Mouse (Mus musculus) stomach, postnatal 0 days (tissue): Measurements from ENCODE around the gene Cd5. TPM values are rescaled to one million over a fixed set of nuclear protein-coding genes. Genes with fewer than 3 reads are reported as not detected.

Source experiments
- ATAC-seq: fragments of 200-750 bp; cut with Nextera tagmentation; 2 replicates; pipeline ENCODE4 v1.8.0; 2017; ENCODE audit not compliant: low FRiP score, low TSS enrichment
- DNase-seq: peaks from one replicate; pipeline ENCODE4 v3.0.0-alpha.2; 2016; ENCODE audit warnings: low spot score
- H3K27ac ChIP-seq: fragments of 300-500 bp; sonication (generic); replicated peaks from 2 replicates; pipeline ENCODE4 v1.5.1; 2014; ENCODE audit warnings: mild to moderate bottlenecking, control low read depth
- H3K27me3 ChIP-seq: fragments of 300-500 bp; sonication (generic); 2 replicates; pipeline ENCODE4 v1.6.1; 2014; ENCODE audit warnings: low read length; ENCODE audit not compliant: control insufficient read depth, insufficient read depth
- H3K36me3 ChIP-seq: fragments of 300-500 bp; sonication (generic); 2 replicates; pipeline ENCODE4 v1.6.1; 2014; ENCODE audit warnings: low read length, mixed read lengths; ENCODE audit not compliant: control insufficient read depth, insufficient read depth
- H3K4me1 ChIP-seq: fragments of 300-500 bp; sonication (generic); replicated peaks from 2 replicates; pipeline ENCODE4 v1.6.1; 2014; ENCODE audit warnings: antibody characterized with exemption; ENCODE audit not compliant: control insufficient read depth, insufficient read depth
- H3K4me2 ChIP-seq: fragments of 300-500 bp; sonication (generic); replicated peaks from 2 replicates; pipeline ENCODE4 v1.6.1; 2014; ENCODE audit warnings: low read depth, mild to moderate bottlenecking, control low read depth, moderate library complexity
- H3K4me3 ChIP-seq: fragments of 300-500 bp; sonication (generic); 2 replicates; pipeline ENCODE4 v1.5.1; 2014; ENCODE audit warnings: low read depth, low read length, control low read depth
- H3K9ac ChIP-seq: fragments of 300-500 bp; sonication (generic); 2 replicates; pipeline ENCODE4 v1.6.1; 2014; ENCODE audit warnings: mild to moderate bottlenecking, low read length, control low read depth, mixed read lengths
- H3K9me3 ChIP-seq: fragments of 300-500 bp; sonication (generic); 2 replicates; pipeline ENCODE4 v1.6.1; 2016; ENCODE audit warnings: low read length; ENCODE audit not compliant: control insufficient read depth
- CTCF ChIP-seq: IDR thresholded peaks from 2 replicates; pipeline ENCODE4 v1.5.1; 2016; ENCODE audit warnings: antibody characterized with exemption, low read depth, mild to moderate bottlenecking, moderate library complexity
- EP300 ChIP-seq: optimal IDR thresholded peaks from 2 replicates; pipeline ENCODE3; 2016; ENCODE audit warnings: antibody characterized with exemption
- WGBS: fragments of 180-500 bp; shearing (Covaris S2); extraction: QIAGEN DNeasy Blood & Tissue Kit; methylation state at CpG from one replicate; pipeline ENCODE4 v1.1.7; 2014; 5-methylcytosine and 5-hydroxymethylcytosine counted together
- polyA plus RNA-seq: library from polyadenylated mRNA; unstranded; fragments of >200 nt; fragmentation: Nextera tagmentation; extraction: Ambion mirVana; gene quantifications from 2 replicates; pipeline ENCODE4 v1.2.1, GENCODE M21; 2015

Gene Cd5
- polyA plus RNA-seq, 1 experiment from 2014 or later: 1.8 TPM

- no peak overlapping the region for H3K27ac ChIP-seq
- H3K4me3 ChIP-seq: no peak overlapping the region
- H3K9ac ChIP-seq: no peak overlapping the region
- H3K4me1 ChIP-seq: no peaks in the 10 kb centered on the region
- no peak overlapping the region for H3K4me2 ChIP-seq
- no peaks in the 10 kb centered on the region for H3K27me3 ChIP-seq
- DNase-seq: no peak
- no peak for ATAC-seq
- WGBS: 93% methylated on average over 5 of the region's 5 CpGs
- H3K36me3 ChIP-seq: no peaks in the 10 kb centered on the region
- H3K9me3 ChIP-seq: no peaks in the 10 kb centered on the region
- TF ChIP-seq CTCF (no peak), EP300 (no peak)
Measured at GRCm38 (mm10) chr19:10752646-10753045, 13.8 kb upstream of the Cd5 start.

GRCm38 (mm10) chr19:10752106-10752505 is 13.3 kb upstream of the Cd5 start:
- WGBS: 92% methylated on average over 6 of the region's 6 CpGs
- Histone ChIP-seq H3K9ac (no peak overlapping the region), H3K27me3 (no peaks in the 10 kb centered on the region), H3K27ac (no peak overlapping the region), H3K4me3 (no peak overlapping the region), H3K4me2 (no peak overlapping the region), H3K36me3 (no peaks in the 10 kb centered on the region), H3K9me3 (no peaks in the 10 kb centered on the region), H3K4me1 (no peaks in the 10 kb centered on the region)
- ATAC-seq (no peak), DNase-seq (no peak)
- TF ChIP-seq CTCF (no peak), EP300 (no peak)

GRCm38 (mm10) chr19:10751607-10752006 is 12.8 kb upstream of the Cd5 start:
- DNase-seq (no peak), ATAC-seq (no peak)
- Histone ChIP-seq H3K9me3 (no peaks in the 10 kb centered on the region), H3K9ac (no peak overlapping the region), H3K36me3 (no peaks in the 10 kb centered on the region), H3K4me3 (no peak overlapping the region), H3K4me1 (no peaks in the 10 kb centered on the region), H3K27me3 (no peaks in the 10 kb centered on the region), H3K4me2 (no peak overlapping the region), H3K27ac (no peak overlapping the region)
- 74% methylated on average over 1 of the region's 1 CpGs for WGBS
- TF ChIP-seq EP300 (no peak), CTCF (no peak)

GRCm38 (mm10) chr19:10750161-10750560 is 11.4 kb upstream of the Cd5 start:
- no peak for DNase-seq
- WGBS: 72% methylated on average over 6 of the region's 6 CpGs

GRCm38 (mm10) chr19:10749295-10749694 is 10.5 kb upstream of the Cd5 start:
- Histone ChIP-seq H3K4me3 (no peak overlapping the region), H3K36me3 (no peaks in the 10 kb centered on the region), H3K4me1 (no peaks in the 10 kb centered on the region), H3K9ac (no peak overlapping the region), H3K4me2 (no peak overlapping the region), H3K9me3 (no peaks in the 10 kb centered on the region), H3K27ac (no peak overlapping the region), H3K27me3 (no peaks in the 10 kb centered on the region)
- ATAC-seq (no peak), DNase-seq (no peak)
- 91% methylated on average over 6 of the region's 6 CpGs for WGBS
- TF ChIP-seq CTCF: no peak
- TF ChIP-seq EP300: no peak

More at GRCm38 (mm10) chr19:10750161-10750560, 11.4 kb upstream of the Cd5 start:
- Histone ChIP-seq H3K9me3 (no peaks in the 10 kb centered on the region), H3K4me1 (no peaks in the 10 kb centered on the region), H3K27ac (no peak overlapping the region), H3K4me3 (no peak overlapping the region), H3K27me3 (no peaks in the 10 kb centered on the region), H3K9ac (no peak overlapping the region), H3K4me2 (no peak overlapping the region), H3K36me3 (no peaks in the 10 kb centered on the region)
- TF ChIP-seq CTCF: no peak
- TF ChIP-seq EP300: no peak
- no peak for ATAC-seq

GRCm38 (mm10) chr19:10748401-10749102 is 9.8 kb upstream of the Cd5 start:
- H3K9ac ChIP-seq: no peak overlapping the region
- WGBS: 73% methylated on average over 11 of the region's 11 CpGs
- no peak overlapping the region for H3K4me2 ChIP-seq
- no peaks in the 10 kb centered on the region for H3K36me3 ChIP-seq
- H3K27me3 ChIP-seq: no peaks in the 10 kb centered on the region
- H3K9me3 ChIP-seq: no peaks in the 10 kb centered on the region
- no peak overlapping the region for H3K4me3 ChIP-seq
- TF ChIP-seq EP300: no peak
- no peak for TF ChIP-seq CTCF
- no peak for DNase-seq
- H3K4me1 ChIP-seq: no peaks in the 10 kb centered on the region
- no peak for ATAC-seq
- H3K27ac ChIP-seq: no peak overlapping the region
